Mouse (Mus musculus) layer of hippocampus, postnatal 10 days (tissue): ENCODE results near the gene Tsr1. TPM values are rescaled to one million over a fixed set of nuclear protein-coding genes. Genes with fewer than 3 reads are reported as not detected.

Source experiments
- DNase-seq, 2 experiments: peaks; one replicate each; pipeline ENCODE4 v3.0.0; 2021; ENCODE audit warnings: low spot score in 2 of 2
- long read RNA-seq: library from polyadenylated mRNA; stranded (forward); transcript quantifications from one replicate; pipeline ENCODE4 v2.0.0, GENCODE M21; 2023
- total RNA-seq, 2 experiments: library from RNA; stranded (reverse); gene quantifications; 2 replicates each; pipeline ENCODE4 v1.2.3; 2021

Tsr1 gene
- total RNA-seq = 10 to 100 TPM; 40.1 to 43.2 TPM
- long read RNA-seq, transcript Tsr1-201 (15 exons, 3,389 nt) = major isoform, 17 of 23 reads
- long read RNA-seq, partial matches to known transcripts = 2 of 23 reads
- long read RNA-seq, other reads (novel, unspliced or antisense) = 4 of 23 reads

- DNase-seq = peak; percentile 87 to 90
Observed at GRCm38 (mm10) chr11:74897678-74898516, at the start of gene Tsr1. Gene Tsr1, plus strand, starts transcription at chr11:74898071.

- no peak for DNase-seq
Observed at GRCm38 (mm10) chr11:74850998-74851661, 46.7 kb upstream of the Tsr1 start.

- no peak for DNase-seq
Observed at GRCm38 (mm10) chr11:74857756-74858155, 40.1 kb upstream of the Tsr1 start.

- no peak for DNase-seq
Observed at GRCm38 (mm10) chr11:74862129-74862528, 35.7 kb upstream of the Tsr1 start.

- peak in 1 of 2 experiments; percentile 66 for DNase-seq
Observed at GRCm38 (mm10) chr11:74863471-74863870, 34.4 kb upstream of the Tsr1 start.

GRCm38 (mm10) chr11:74864421-74864820 is 33.5 kb upstream of the Tsr1 start:
- no peak for DNase-seq

GRCm38 (mm10) chr11:74865252-74865651 is 32.6 kb upstream of the Tsr1 start:
- no peak for DNase-seq

- peak; percentile 66 to 74 for DNase-seq
Observed at GRCm38 (mm10) chr11:74866640-74867039, 31.2 kb upstream of the Tsr1 start.

- DNase-seq = peak in 1 of 2 experiments; percentile 45
Observed at GRCm38 (mm10) chr11:74867181-74867580, 30.7 kb upstream of the Tsr1 start.

GRCm38 (mm10) chr11:74868046-74868760 is 29.7 kb upstream of the Tsr1 start:
- no peak for DNase-seq

- DNase-seq = no peak
Observed at GRCm38 (mm10) chr11:74869603-74870002, 28.3 kb upstream of the Tsr1 start.

GRCm38 (mm10) chr11:74870544-74870943 is 27.3 kb upstream of the Tsr1 start:
- DNase-seq = no peak

GRCm38 (mm10) chr11:74870991-74871622 is 26.8 kb upstream of the Tsr1 start:
- DNase-seq = peak; percentile 47 to 58

GRCm38 (mm10) chr11:74874630-74875029 is 23.2 kb upstream of the Tsr1 start:
- no peak for DNase-seq

GRCm38 (mm10) chr11:74876801-74877200 is 21.1 kb upstream of the Tsr1 start:
- DNase-seq = peak; percentile 69 to 71

- no peak for DNase-seq
Observed at GRCm38 (mm10) chr11:74880999-74881398, 16.9 kb upstream of the Tsr1 start.

GRCm38 (mm10) chr11:74881979-74882378 is 15.9 kb upstream of the Tsr1 start:
- peak in 1 of 2 experiments; percentile 48 for DNase-seq

GRCm38 (mm10) chr11:74883098-74883497 is 14.8 kb upstream of the Tsr1 start:
- no peak for DNase-seq

- no peak for DNase-seq
Observed at GRCm38 (mm10) chr11:74894619-74895018, 3.3 kb upstream of the Tsr1 start.

- peak; percentile 64 to 72 for DNase-seq
Observed at GRCm38 (mm10) chr11:74895980-74896900, 1.6 kb upstream of the Tsr1 start.
